Comparison of ENCODE assay signal across 8 mouse cellular contexts in genomic region chr7:99154648-99155151, GRCm38 (mm10). TPM values are rescaled to one million over a fixed set of nuclear protein-coding genes. Genes with fewer than 3 reads are reported as not detected.
DNase-seq lines count a peak whose midpoint lies in the region; ATAC-seq and TF ChIP-seq lines count a peak whose summit lies in the region.

No protein-coding gene starts in this region.

- 54% methylated on average over 8 of the region's 8 CpGs for WGBS in lung, embryonic 16.5 days
- WGBS in lung, adult 2 months: 58% methylated on average over 8 of the region's 8 CpGs
- WGBS in embryonic facial prominence, embryonic 13.5 days: 60% methylated on average over 8 of the region's 8 CpGs
- 62% methylated on average over 8 of the region's 8 CpGs for WGBS in limb, embryonic 10.5 days
- 67% methylated on average over 8 of the region's 8 CpGs for WGBS in neural tube, embryonic 14.5 days

- no peak for DNase-seq in lung, adult 2 months
- DNase-seq in limb, embryonic 10.5 days (ENCODE audit: low spot score): peak; percentile 69
- DNase-seq in frontal cortex, adult 2 months (ENCODE audit: extremely low spot score in 1 of 2, low spot score in 1 of 2): no peak
- DNase-seq in adrenal gland, postnatal 36 days: no peak

- no peak overlapping the region for H3K4me2 ChIP-seq in lung, embryonic 16.5 days (ENCODE audit: low read depth, low read length)
- H3K4me2 ChIP-seq in embryonic facial prominence, embryonic 13.5 days: no peak overlapping the region; the same call in 1 of the 2 replicates
- H3K4me2 ChIP-seq in neural tube, embryonic 14.5 days (ENCODE audit: low read depth, low read length): no peak overlapping the region

- H3K9ac ChIP-seq in lung, embryonic 16.5 days (ENCODE audit: low read length): no peak overlapping the region
- H3K9ac ChIP-seq in embryonic facial prominence, embryonic 13.5 days: no peak overlapping the region
- no peak overlapping the region for H3K9ac ChIP-seq in neural tube, embryonic 14.5 days (replicated peaks; ENCODE audit: low read depth, low read length)

- no peak for TF ChIP-seq CTCF in lung, adult 2 months (IDR thresholded peaks at IDR 0.05; ENCODE audit: insufficient read depth, low read length)

- no peak overlapping the region for H3K27ac ChIP-seq in lung, embryonic 16.5 days (ENCODE audit: low read length)
- H3K27ac ChIP-seq in embryonic facial prominence, embryonic 13.5 days: 0 out of 2 replicates have a peak overlapping the region, but pooled peaks have one; percentile 1
- 0 out of 2 replicates have a peak overlapping the region, but pooled peaks have one; percentile 12 for H3K27ac ChIP-seq in limb, embryonic 10.5 days
- no peak overlapping the region for H3K27ac ChIP-seq in neural tube, embryonic 14.5 days (ENCODE audit: low read depth, low read length)

- H3K27me3 ChIP-seq in lung, embryonic 16.5 days (ENCODE audit: control insufficient read depth, insufficient read depth, low read depth, low read length): no peaks in the 10 kb centered on the region
- no peaks in the 10 kb centered on the region for H3K27me3 ChIP-seq in embryonic facial prominence, embryonic 13.5 days
- no peaks in the 10 kb centered on the region for H3K27me3 ChIP-seq in limb, embryonic 10.5 days (ENCODE audit: low read depth, poor library complexity, severe bottlenecking)
- no peaks in the 10 kb centered on the region for H3K27me3 ChIP-seq in neural tube, embryonic 14.5 days (ENCODE audit: control insufficient read depth, insufficient read depth, low read length)

- no peaks in the 10 kb centered on the region for H3K9me3 ChIP-seq in lung, embryonic 16.5 days (ENCODE audit: control insufficient read depth, low read length)
- no peaks in the 10 kb centered on the region for H3K9me3 ChIP-seq in embryonic facial prominence, embryonic 13.5 days
- no peaks in the 10 kb centered on the region for H3K9me3 ChIP-seq in limb, embryonic 10.5 days (replicated peaks)
- H3K9me3 ChIP-seq in neural tube, embryonic 14.5 days (ENCODE audit: control insufficient read depth, low read length): no peaks in the 10 kb centered on the region

- H3K4me1 ChIP-seq in lung, embryonic 16.5 days (replicated peaks; ENCODE audit: control insufficient read depth, insufficient read depth, low read length): peaks cover 16% of the 10 kb centered on the region
- peaks cover 3% of the 10 kb centered on the region; the same call in 1 of the 2 replicates for H3K4me1 ChIP-seq in lung, adult 2 months (ENCODE audit: control insufficient read depth, insufficient read depth, low read length)
- peaks cover 14% of the 10 kb centered on the region for H3K4me1 ChIP-seq in embryonic facial prominence, embryonic 13.5 days
- H3K4me1 ChIP-seq in limb, embryonic 10.5 days: peaks cover 26% of the 10 kb centered on the region
- H3K4me1 ChIP-seq in neural tube, embryonic 14.5 days (ENCODE audit: control insufficient read depth, insufficient read depth, low read length): no peaks in the 10 kb centered on the region

- no peaks in the 10 kb centered on the region; the same call in 1 of the 2 replicates for H3K36me3 ChIP-seq in lung, embryonic 16.5 days (ENCODE audit: control insufficient read depth, insufficient read depth, low read length)
- H3K36me3 ChIP-seq in embryonic facial prominence, embryonic 13.5 days: peaks cover 5% of the 10 kb centered on the region; the same call in 1 of the 2 replicates
- no peaks in the 10 kb centered on the region for H3K36me3 ChIP-seq in limb, embryonic 10.5 days
- H3K36me3 ChIP-seq in neural tube, embryonic 14.5 days (ENCODE audit: control insufficient read depth, insufficient read depth, low read length): no peaks in the 10 kb centered on the region

- ATAC-seq in lung, embryonic 16.5 days (ENCODE audit: low read depth): peak; percentile 49
- 0 out of 2 replicates have a peak, but pooled peaks have one; percentile 43 for ATAC-seq in embryonic facial prominence, embryonic 13.5 days (ENCODE audit: insufficient number of reproducible peaks, insufficient read depth, low FRiP score, low TSS enrichment, low read depth)
- ATAC-seq in neural tube, embryonic 14.5 days (ENCODE audit: low read depth): peak; percentile 16; the same call in 1 of the 2 replicates
- ATAC-seq in granulocyte monocyte progenitor cell, adult 5-6 weeks (replicated peaks; ENCODE audit: poor library complexity, severe bottlenecking): no peak

- TF ChIP-seq POLR2A in lung, adult 2 months (IDR thresholded peaks at IDR 0.05; ENCODE audit: borderline replicate concordance, extremely low read depth, low read depth, low read length): no peak

- H3K4me3 ChIP-seq in lung, embryonic 16.5 days (ENCODE audit: low read length): no peak overlapping the region
- no peak overlapping the region for H3K4me3 ChIP-seq in lung, adult 2 months (replicated peaks; ENCODE audit: extremely low read depth, low read depth, low read length)
- H3K4me3 ChIP-seq in embryonic facial prominence, embryonic 13.5 days: no peak overlapping the region
- H3K4me3 ChIP-seq in limb, embryonic 10.5 days: no peak overlapping the region
- H3K4me3 ChIP-seq in neural tube, embryonic 14.5 days (ENCODE audit: low read depth, low read length): no peak overlapping the region

RNA-seq across cellular contexts. Expression of gene Uvrag, which starts 13.8 kb away (rescaled TPM):
- 22.4 and 24.1 TPM in 2 replicates for polyA plus RNA-seq in lung, embryonic 16.5 days (2015; fragmentation: Nextera tagmentation; extraction: Ambion mirVana)
- polyA plus RNA-seq in lung, adult 2 months (2012; rRNA removed): 35.4 and 79.1 TPM in 2 replicates
- polyA plus RNA-seq in embryonic facial prominence, embryonic 13.5 days (2015; fragmentation: Nextera tagmentation; extraction: Ambion mirVana): 16.5 and 18.2 TPM in 2 replicates
- polyA plus RNA-seq in limb, embryonic 10.5 days (2016; fragmentation: Nextera tagmentation; extraction: Ambion mirVana): 10.5 and 12.0 TPM in 2 replicates
- 20.9 and 23.8 TPM in 2 replicates for polyA plus RNA-seq in neural tube, embryonic 14.5 days (2014; fragmentation: Nextera tagmentation; extraction: Ambion mirVana)
- total RNA-seq in granulocyte monocyte progenitor cell, adult 5-6 weeks (2014; fragmentation: Nextera tagmentation): 25.7 and 31.0 TPM in 2 replicates
- total RNA-seq in granulocyte monocyte progenitor cell, adult 5-6 weeks (2017): 26.8 and 38.7 TPM in 2 replicates
- 15.6 and 16.8 TPM in 2 replicates for polyA plus RNA-seq in frontal cortex, adult 2 months (2012; rRNA removed)
- total RNA-seq in adrenal gland, postnatal 36 days (2021): 10 to 100 TPM; 31.2 to 36.3 TPM

RNA-seq across cellular contexts. Expression of gene Dgat2, which starts 27.8 kb away (rescaled TPM):
- 38.3 and 41.9 TPM in 2 replicates for polyA plus RNA-seq in lung, embryonic 16.5 days (2015; fragmentation: Nextera tagmentation; extraction: Ambion mirVana)
- polyA plus RNA-seq in lung, adult 2 months (2012; rRNA removed): 93.7 and 100 TPM in 2 replicates
- polyA plus RNA-seq in embryonic facial prominence, embryonic 13.5 days (2015; fragmentation: Nextera tagmentation; extraction: Ambion mirVana): 17.2 and 17.6 TPM in 2 replicates
- polyA plus RNA-seq in limb, embryonic 10.5 days (2016; fragmentation: Nextera tagmentation; extraction: Ambion mirVana): 14.2 and 15.0 TPM in 2 replicates
- 18.7 and 21.1 TPM in 2 replicates for polyA plus RNA-seq in neural tube, embryonic 14.5 days (2014; fragmentation: Nextera tagmentation; extraction: Ambion mirVana)
- total RNA-seq in granulocyte monocyte progenitor cell, adult 5-6 weeks (2014; fragmentation: Nextera tagmentation): 9.6 and 13.9 TPM in 2 replicates
- total RNA-seq in granulocyte monocyte progenitor cell, adult 5-6 weeks (2017): 6.7 and 7.9 TPM in 2 replicates
- polyA plus RNA-seq in frontal cortex, adult 2 months (2012; rRNA removed): 58.0 and 63.4 TPM in 2 replicates
- total RNA-seq in adrenal gland, postnatal 36 days (2021): 100 to 1,000 TPM; 307 to 556 TPM

Comparison
In these comparisons a context has a peak if more than half of its experiments do, and no peak if none do; other contexts are left out.
1. H3K27ac ChIP-seq: peak in embryonic facial prominence, embryonic 13.5 days (single experiment) and limb, embryonic 10.5 days (single experiment); none in lung, embryonic 16.5 days (single experiment) and neural tube, embryonic 14.5 days (single experiment).